Mouse (Mus musculus) limb, embryonic 11.5 days (tissue): ENCODE data around the gene Abi3bp. TPM values are rescaled to one million over a fixed set of nuclear protein-coding genes. Genes with fewer than 3 reads are reported as not detected.

Experiments used
- ATAC-seq: fragments of 200-750 bp; cut with Nextera tagmentation; 2 replicates; pipeline ENCODE4 v1.8.0; 2017; ENCODE audit warnings: low read depth; ENCODE audit not compliant: insufficient number of reproducible peaks, low FRiP score, low TSS enrichment
- DNase-seq: peaks from one replicate; pipeline ENCODE4 v3.0.0-alpha.2; 2015; ENCODE audit warnings: low spot score
- H3K27ac ChIP-seq: fragments of 300-500 bp; sonication (generic); replicated peaks from 2 replicates; pipeline ENCODE4 v1.5.1; 2014; ENCODE audit warnings: low read depth, mild to moderate bottlenecking, low read length
- H3K27me3 ChIP-seq: fragments of 300-500 bp; sonication (generic); 2 replicates; pipeline ENCODE4 v1.6.1; 2014; ENCODE audit warnings: mild to moderate bottlenecking, low read length, mixed read lengths; ENCODE audit not compliant: control insufficient read depth, insufficient read depth
- H3K36me3 ChIP-seq: fragments of 300-500 bp; sonication (generic); 2 replicates; pipeline ENCODE4 v1.6.1; 2014; ENCODE audit warnings: mild to moderate bottlenecking, low read length, moderate library complexity, mixed read lengths; ENCODE audit not compliant: control insufficient read depth, insufficient read depth
- H3K4me1 ChIP-seq: fragments of 300-500 bp; sonication (generic); 2 replicates; pipeline ENCODE4 v1.6.1; 2014; ENCODE audit warnings: low read length, mixed read lengths; ENCODE audit not compliant: control insufficient read depth, insufficient read depth
- H3K4me2 ChIP-seq: fragments of 300-500 bp; sonication (generic); 2 replicates; pipeline ENCODE4 v1.6.1; 2014; ENCODE audit warnings: low read depth, mild to moderate bottlenecking, moderate library complexity; ENCODE audit not compliant: severe bottlenecking
- H3K4me3 ChIP-seq: fragments of 300-500 bp; sonication (generic); 2 replicates; pipeline ENCODE4 v1.5.1; 2014; ENCODE audit warnings: low read depth, low read length
- H3K9ac ChIP-seq: fragments of 300-500 bp; sonication (generic); 2 replicates; pipeline ENCODE4 v1.6.1; 2014; ENCODE audit warnings: mild to moderate bottlenecking, low read length
- H3K9me3 ChIP-seq: fragments of 300-500 bp; sonication (generic); 2 replicates; pipeline ENCODE4 v1.6.1; 2016; ENCODE audit warnings: low read length; ENCODE audit not compliant: control insufficient read depth
- WGBS: fragments of 180-500 bp; shearing (Covaris S2); extraction: QIAGEN DNeasy Blood & Tissue Kit; methylation state at CpG from one replicate; pipeline ENCODE4 v1.1.7; 2014; 5-methylcytosine and 5-hydroxymethylcytosine counted together
- polyA plus RNA-seq: library from polyadenylated mRNA; unstranded; fragments of >200 nt; fragmentation: Nextera tagmentation; extraction: Ambion mirVana; gene quantifications from 2 replicates; pipeline ENCODE4 v1.2.1, GENCODE M21; 2014

Gene Abi3bp
- polyA plus RNA-seq = 0.54 and 0.71 TPM in 2 replicates

DNA sequence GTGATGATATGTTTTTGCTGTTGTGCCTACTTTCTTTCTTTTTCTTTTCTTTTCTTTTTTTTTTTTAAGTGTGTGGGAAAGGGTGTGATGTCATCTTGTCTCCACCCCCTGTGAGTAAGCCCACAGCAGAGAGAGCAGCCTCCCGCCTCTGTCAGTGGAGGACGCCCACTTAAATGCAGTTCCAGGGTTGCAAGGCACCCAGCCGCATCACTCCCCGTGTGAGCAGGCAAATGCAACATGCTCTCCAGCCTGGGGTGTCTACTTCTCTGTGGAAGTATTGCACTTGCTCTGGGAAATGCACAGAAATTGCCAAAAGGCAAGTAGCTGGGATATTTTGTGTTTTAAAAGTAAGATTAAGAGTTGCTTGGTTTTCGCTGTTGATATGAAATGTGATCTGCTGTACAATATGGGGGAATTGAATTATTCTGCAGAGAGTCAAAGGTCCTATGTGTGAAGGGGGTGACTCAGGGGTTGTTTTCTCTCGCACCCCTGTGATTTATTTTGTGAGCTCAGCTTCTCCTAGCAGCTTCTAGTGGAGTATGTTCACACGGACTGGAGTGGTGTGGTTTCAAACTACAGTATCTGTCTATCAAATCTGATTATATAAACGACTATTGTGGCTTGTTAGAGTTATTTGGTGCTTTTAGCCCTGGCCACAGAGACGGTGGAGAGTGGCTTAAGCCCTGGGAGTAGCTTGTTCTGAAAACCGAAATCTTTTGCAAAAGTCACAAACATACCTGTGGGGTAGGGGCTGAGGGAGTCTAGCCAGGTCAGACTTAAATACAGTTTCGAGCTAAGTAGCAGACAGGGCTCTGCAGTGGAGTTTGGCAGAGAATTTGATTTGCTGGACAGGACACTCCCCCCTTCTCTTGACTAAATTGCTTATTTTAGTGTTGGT, at the start of gene Abi3bp:
Gene Abi3bp, plus strand, starts transcription at position 202 of the 898 bp plus-strand sequence.
- no peak within 1 kb of the TSS for H3K4me3 ChIP-seq
- H3K27ac ChIP-seq = no peak within 1 kb of the TSS

GRCm38 (mm10) chr16:56435293-56436185, 42.1 kb upstream of the Abi3bp start:
- no peaks in the 10 kb centered on the region for H3K36me3 ChIP-seq
- ATAC-seq = no peak
- 76% methylated on average over 4 of the region's 4 CpGs for WGBS
- no peak for DNase-seq
- H3K27me3 ChIP-seq = no peaks in the 10 kb centered on the region
- H3K4me1 ChIP-seq = no peaks in the 10 kb centered on the region
- no peak overlapping the region for H3K27ac ChIP-seq
- H3K9ac ChIP-seq = no peak overlapping the region
- no peak overlapping the region for H3K4me3 ChIP-seq
- H3K4me2 ChIP-seq = no peak overlapping the region
- H3K9me3 ChIP-seq = no peaks in the 10 kb centered on the region

More for the DNA sequence above, at the start of gene Abi3bp:
- WGBS = 34% methylated on average over 11 of the region's 11 CpGs
- no peaks in the 10 kb centered on the region for H3K9me3 ChIP-seq
- no peak for DNase-seq
- H3K36me3 ChIP-seq = no peaks in the 10 kb centered on the region
- peaks cover 2% of the 10 kb centered on the region; the same call in 1 of the 2 replicates for H3K4me1 ChIP-seq
- peak; percentile 61; the same call in 1 of the 2 replicates for ATAC-seq
- no peak within 1 kb of the TSS for H3K9ac ChIP-seq
- peak within 1 kb of the TSS; percentile 20; the same call in 1 of the 2 replicates for H3K4me2 ChIP-seq
- H3K27me3 ChIP-seq = no peaks in the 10 kb centered on the region

GRCm38 (mm10) chr16:56440243-56440642, 37.4 kb upstream of the Abi3bp start:
- no peaks in the 10 kb centered on the region for H3K9me3 ChIP-seq
- no peak overlapping the region for H3K27ac ChIP-seq
- H3K27me3 ChIP-seq = no peaks in the 10 kb centered on the region
- H3K9ac ChIP-seq = no peak overlapping the region
- no peak for DNase-seq
- no peak overlapping the region for H3K4me2 ChIP-seq
- H3K4me1 ChIP-seq = no peaks in the 10 kb centered on the region
- WGBS = 79% methylated on average over 4 of the region's 4 CpGs
- H3K4me3 ChIP-seq = no peak overlapping the region
- ATAC-seq = no peak
- no peaks in the 10 kb centered on the region for H3K36me3 ChIP-seq

GRCm38 (mm10) chr16:56441113-56441512, 36.6 kb upstream of the Abi3bp start:
- no peak overlapping the region for H3K27ac ChIP-seq
- ATAC-seq = no peak
- no peak overlapping the region for H3K9ac ChIP-seq
- H3K4me1 ChIP-seq = no peaks in the 10 kb centered on the region
- H3K4me2 ChIP-seq = no peak overlapping the region
- H3K36me3 ChIP-seq = no peaks in the 10 kb centered on the region
- H3K9me3 ChIP-seq = no peaks in the 10 kb centered on the region
- 82% methylated on average over 5 of the region's 5 CpGs for WGBS
- no peaks in the 10 kb centered on the region for H3K27me3 ChIP-seq
- H3K4me3 ChIP-seq = no peak overlapping the region
- no peak for DNase-seq

DNA sequence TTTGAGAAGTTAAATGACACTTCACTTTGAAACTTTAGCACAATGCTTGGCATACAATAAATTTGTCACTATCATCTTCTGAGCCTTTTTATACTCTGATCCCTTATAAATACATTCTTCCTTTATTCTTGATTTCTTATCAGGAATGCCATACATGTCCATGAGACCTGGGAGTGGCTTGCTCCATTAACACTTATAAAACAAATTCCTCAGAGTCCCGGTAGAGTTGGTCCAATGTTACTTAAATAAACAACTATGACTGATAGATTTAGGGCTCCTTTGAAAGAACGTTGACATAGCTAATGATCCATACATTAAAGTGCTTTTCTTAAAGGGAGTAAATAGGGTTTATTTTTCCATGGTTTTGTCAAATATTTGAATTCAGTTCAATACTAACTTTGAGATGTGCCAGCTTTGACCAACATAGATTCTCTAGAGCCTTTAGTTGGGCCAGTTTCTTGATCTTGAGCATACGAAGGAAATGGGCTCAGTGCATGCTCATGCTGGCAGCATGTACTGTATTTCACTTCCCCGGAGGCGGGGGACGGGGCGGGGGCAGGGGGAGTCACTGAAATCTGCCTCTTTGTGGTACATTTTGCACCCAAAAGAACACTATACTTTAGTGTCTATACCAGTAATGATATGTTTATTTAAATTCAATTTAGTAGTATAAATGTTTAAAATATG, 35.9 kb upstream of the Abi3bp start:
- no peaks in the 10 kb centered on the region for H3K4me1 ChIP-seq
- H3K9me3 ChIP-seq = no peaks in the 10 kb centered on the region
- DNase-seq = no peak
- no peaks in the 10 kb centered on the region for H3K36me3 ChIP-seq
- ATAC-seq = no peak
- H3K4me3 ChIP-seq = no peak overlapping the region
- H3K27ac ChIP-seq = no peak overlapping the region
- H3K27me3 ChIP-seq = no peaks in the 10 kb centered on the region
- no peak overlapping the region for H3K4me2 ChIP-seq
- WGBS = 72% methylated on average over 7 of the region's 7 CpGs
- H3K9ac ChIP-seq = no peak overlapping the region

GRCm38 (mm10) chr16:56451482-56451881, 26.2 kb upstream of the Abi3bp start:
- WGBS = 81% methylated on average over 2 of the region's 2 CpGs

DNA sequence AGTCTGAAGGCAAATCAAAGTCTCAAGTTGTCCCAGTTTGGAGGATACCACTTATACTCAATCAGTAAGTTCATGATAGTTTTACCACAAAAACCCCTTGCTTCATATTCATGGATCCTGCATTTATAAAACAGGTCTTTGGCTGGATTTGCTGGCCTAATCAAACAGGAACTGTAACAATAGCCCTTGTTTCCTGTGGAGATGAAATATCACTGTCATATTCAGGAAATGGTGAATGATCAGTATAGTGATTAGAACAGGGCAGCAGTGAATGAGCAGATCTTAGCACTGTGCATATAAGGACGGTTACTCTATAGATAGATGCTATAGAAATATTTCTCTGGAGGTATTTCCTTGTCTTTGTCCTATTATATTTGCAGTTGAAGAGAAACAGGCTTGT, 25.8 kb upstream of the Abi3bp start:
- Histone ChIP-seq H3K27ac (no peak overlapping the region), H3K9me3 (no peaks in the 10 kb centered on the region), H3K36me3 (no peaks in the 10 kb centered on the region), H3K4me3 (no peak overlapping the region), H3K27me3 (no peaks in the 10 kb centered on the region), H3K9ac (no peak overlapping the region), H3K4me2 (no peak overlapping the region), H3K4me1 (no peaks in the 10 kb centered on the region)
- ATAC-seq (no peak), DNase-seq (no peak)
- WGBS = 98% methylated on average over 1 of the region's 1 CpGs

More at GRCm38 (mm10) chr16:56451482-56451881, 26.2 kb upstream of the Abi3bp start:
- no peaks in the 10 kb centered on the region for H3K36me3 ChIP-seq
- no peak overlapping the region for H3K27ac ChIP-seq
- H3K4me2 ChIP-seq = no peak overlapping the region
- ATAC-seq (no peak), DNase-seq (no peak)
- H3K9ac ChIP-seq = no peak overlapping the region
- no peaks in the 10 kb centered on the region for H3K27me3 ChIP-seq
- no peaks in the 10 kb centered on the region for H3K9me3 ChIP-seq
- H3K4me3 ChIP-seq = no peak overlapping the region
- H3K4me1 ChIP-seq = no peaks in the 10 kb centered on the region
